Mouse (Mus musculus) thymus, postnatal 36 days (tissue): ENCODE measurements around the gene Etnppl.

Experiments used
- DNase-seq, 2 experiments: peaks; one replicate each; pipeline ENCODE4 v3.0.0; 2022; ENCODE audit warnings: mixed read lengths in 2 of 2

Etnppl gene

GRCm38 (mm10) chr3:130677671-130678460, 60.6 kb downstream of the Etnppl start:
- no peak for DNase-seq

GRCm38 (mm10) chr3:130681226-130681625, 64.0 kb downstream of the Etnppl start:
- no peak for DNase-seq

GRCm38 (mm10) chr3:130682183-130682582, 64.9 kb downstream of the Etnppl start:
- DNase-seq, result no peak

- DNase-seq, result no peak
These were observed 66.6 kb downstream of the Etnppl start for GRCm38 (mm10) chr3:130683836-130684235.

GRCm38 (mm10) chr3:130684276-130685013, 67.2 kb downstream of the Etnppl start:
- DNase-seq, result no peak

GRCm38 (mm10) chr3:130685014-130685366, 67.7 kb downstream of the Etnppl start:
- DNase-seq, result no peak

GRCm38 (mm10) chr3:130687051-130687450, 69.8 kb downstream of the Etnppl start:
- DNase-seq, result no peak
